Mouse (Mus musculus): ENCODE data around the gene Prpf3. TPM values are rescaled to one million over a fixed set of nuclear protein-coding genes. Genes with fewer than 3 reads are reported as not detected.

Prpf3 gene
- polyA plus RNA-seq, 1 experiment: 17.8 TPM

DNA sequence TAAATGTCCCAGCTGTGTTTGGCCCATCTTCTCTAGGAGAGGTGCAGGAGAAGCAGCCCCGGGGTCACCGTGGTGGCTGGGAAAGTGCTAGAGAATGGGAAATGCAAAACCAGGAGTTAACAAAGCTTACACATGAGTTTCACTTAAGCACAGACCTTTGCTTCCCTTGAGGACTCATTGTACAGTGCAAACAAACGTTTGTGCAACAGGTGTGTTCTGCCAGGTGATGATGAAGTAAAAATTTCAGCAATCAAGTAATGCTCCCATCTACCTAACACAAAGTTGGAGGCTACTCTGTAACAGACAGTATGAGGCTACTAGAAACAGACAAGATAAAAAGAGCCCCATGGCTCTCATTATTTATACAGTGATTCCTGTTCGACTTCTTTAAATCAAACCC is 23.4 kb upstream of the Prpf3 start:
- Histone ChIP-seq H3K36me3 (ENCODE audit: control insufficient read depth, insufficient read depth) (peaks cover 7% of the 10 kb centered on the region), H3K79me2 (ENCODE audit: control insufficient read depth, insufficient read depth) (no peaks in the 10 kb centered on the region), H3ac (ENCODE audit: control insufficient read depth, insufficient read length) (no peak overlapping the region), H3K4me2 (ENCODE audit: low read depth) (no peak overlapping the region), H3K4me3 (no peak overlapping the region), H3K27me3 (ENCODE audit: control insufficient read depth, insufficient read depth, insufficient read length) (no peaks in the 10 kb centered on the region)
- no peak for TF ChIP-seq TCF12 (IDR thresholded peaks at IDR 0.05; ENCODE audit: insufficient read depth, poor library complexity, severe bottlenecking)
- TF ChIP-seq CEBPB (IDR thresholded peaks at IDR 0.05; ENCODE audit: insufficient read depth, poor library complexity, severe bottlenecking): no peak
- TF ChIP-seq POLR2AphosphoS2 (IDR thresholded peaks at IDR 0.05; ENCODE audit: insufficient read length, low read depth): no peak
- no peak for TF ChIP-seq E2F4 (IDR thresholded peaks at IDR 0.05; ENCODE audit: insufficient read depth)
- TF ChIP-seq MAX (IDR thresholded peaks at IDR 0.05; ENCODE audit: low read depth): no peak
- no peak for TF ChIP-seq MYOG (IDR thresholded peaks at IDR 0.05; ENCODE audit: control insufficient read depth in 1 of 3, insufficient read depth in 1 of 3, insufficient read length in 2 of 3, low read depth in 2 of 3)
- TF ChIP-seq MYOD1 (IDR thresholded peaks at IDR 0.05; ENCODE audit: control insufficient read depth in 1 of 3, insufficient read length in 2 of 3, low read depth in 2 of 3): no peak
- TF ChIP-seq USF1 (IDR thresholded peaks at IDR 0.05; ENCODE audit: low read depth): no peak
- TF ChIP-seq TCF3 (IDR thresholded peaks at IDR 0.05; ENCODE audit: insufficient read length, low read depth): no peak
- TF ChIP-seq SRF (IDR thresholded peaks at IDR 0.05; ENCODE audit: control insufficient read depth, insufficient read length, low read depth): no peak
- no peak for TF ChIP-seq POLR2A (IDR thresholded peaks at IDR 0.05; ENCODE audit: insufficient read length, low read depth)
- TF ChIP-seq REST (IDR thresholded peaks at IDR 0.05; ENCODE audit: insufficient read depth, insufficient read length): no peak

GRCm38 (mm10) chr3:95872048-95872447 is 16.4 kb upstream of the Prpf3 start:
- TF ChIP-seq POLR2AphosphoS2 (IDR thresholded peaks at IDR 0.05; ENCODE audit: insufficient read length, low read depth) (no peak), USF1 (IDR thresholded peaks at IDR 0.05; ENCODE audit: low read depth) (no peak), MYOG (IDR thresholded peaks at IDR 0.05; ENCODE audit: control insufficient read depth in 1 of 3, insufficient read depth in 1 of 3, insufficient read length in 2 of 3, low read depth in 2 of 3) (no peak), TCF3 (IDR thresholded peaks at IDR 0.05; ENCODE audit: insufficient read length, low read depth) (no peak), TCF12 (IDR thresholded peaks at IDR 0.05; ENCODE audit: insufficient read depth, poor library complexity, severe bottlenecking) (no peak), CEBPB (IDR thresholded peaks at IDR 0.05; ENCODE audit: insufficient read depth, poor library complexity, severe bottlenecking) (no peak), POLR2A (IDR thresholded peaks at IDR 0.05; ENCODE audit: insufficient read length, low read depth) (no peak), MAX (IDR thresholded peaks at IDR 0.05; ENCODE audit: low read depth) (no peak), REST (IDR thresholded peaks at IDR 0.05; ENCODE audit: insufficient read depth, insufficient read length) (no peak)
- peak overlapping the region; percentile 43 for H3ac ChIP-seq (ENCODE audit: control insufficient read depth, insufficient read length)
- peak overlapping the region; percentile 85 for H3K4me2 ChIP-seq (ENCODE audit: low read depth)
- H3K79me2 ChIP-seq (ENCODE audit: control insufficient read depth, insufficient read depth): peaks cover 22% of the 10 kb centered on the region
- peak overlapping the region; percentile 93 for H3K4me3 ChIP-seq
- no peaks in the 10 kb centered on the region for H3K27me3 ChIP-seq (ENCODE audit: control insufficient read depth, insufficient read depth, insufficient read length)
- no peaks in the 10 kb centered on the region for H3K36me3 ChIP-seq (ENCODE audit: control insufficient read depth, insufficient read depth)

GRCm38 (mm10) chr3:95871392-95871867 is 15.7 kb upstream of the Prpf3 start, which contains the start of gene Mrps21:
Mrps21 (minus strand) TSS chr3:95871519.
- Histone ChIP-seq H3K36me3 (ENCODE audit: control insufficient read depth, insufficient read depth) (no peaks in the 10 kb centered on the region), H3ac (ENCODE audit: control insufficient read depth, insufficient read length) (peak within 1 kb of the TSS; percentile 43), H3K4me3 (peak within 1 kb of the TSS; percentile 93), H3K4me2 (ENCODE audit: low read depth) (peak within 1 kb of the TSS; percentile 85), H3K27me3 (ENCODE audit: control insufficient read depth, insufficient read depth, insufficient read length) (no peaks in the 10 kb centered on the region), H3K79me2 (ENCODE audit: control insufficient read depth, insufficient read depth) (peaks cover 22% of the 10 kb centered on the region)
- TF ChIP-seq REST (IDR thresholded peaks at IDR 0.05; ENCODE audit: insufficient read depth, insufficient read length): peak; percentile 20
- peak; percentile 95 for TF ChIP-seq POLR2AphosphoS2 (IDR thresholded peaks at IDR 0.05; ENCODE audit: insufficient read length, low read depth)
- TF ChIP-seq POLR2A (IDR thresholded peaks at IDR 0.05; ENCODE audit: insufficient read length, low read depth): peak; percentile 96
- no peak for TF ChIP-seq CEBPB (IDR thresholded peaks at IDR 0.05; ENCODE audit: insufficient read depth, poor library complexity, severe bottlenecking)
- no peak for TF ChIP-seq TCF12 (IDR thresholded peaks at IDR 0.05; ENCODE audit: insufficient read depth, poor library complexity, severe bottlenecking)

- H3ac ChIP-seq (ENCODE audit: control insufficient read depth, insufficient read length): peak overlapping the region; percentile 43
- H3K27me3 ChIP-seq (ENCODE audit: control insufficient read depth, insufficient read depth, insufficient read length): no peaks in the 10 kb centered on the region
- H3K4me3 ChIP-seq: peak overlapping the region; percentile 93
- peaks cover 22% of the 10 kb centered on the region for H3K79me2 ChIP-seq (ENCODE audit: control insufficient read depth, insufficient read depth)
- H3K4me2 ChIP-seq (ENCODE audit: low read depth): peak overlapping the region; percentile 85
- no peaks in the 10 kb centered on the region for H3K36me3 ChIP-seq (ENCODE audit: control insufficient read depth, insufficient read depth)
- no peak for TF ChIP-seq TCF12 (IDR thresholded peaks at IDR 0.05; ENCODE audit: insufficient read depth, poor library complexity, severe bottlenecking)
- TF ChIP-seq TCF3 (IDR thresholded peaks at IDR 0.05; ENCODE audit: insufficient read length, low read depth): no peak
- TF ChIP-seq POLR2AphosphoS2 (IDR thresholded peaks at IDR 0.05; ENCODE audit: insufficient read length, low read depth): no peak
- TF ChIP-seq MAX (IDR thresholded peaks at IDR 0.05; ENCODE audit: low read depth): no peak
- no peak for TF ChIP-seq E2F4 (IDR thresholded peaks at IDR 0.05; ENCODE audit: insufficient read depth)
- TF ChIP-seq USF1 (IDR thresholded peaks at IDR 0.05; ENCODE audit: low read depth): no peak
- no peak for TF ChIP-seq CEBPB (IDR thresholded peaks at IDR 0.05; ENCODE audit: insufficient read depth, poor library complexity, severe bottlenecking)
- no peak for TF ChIP-seq REST (IDR thresholded peaks at IDR 0.05; ENCODE audit: insufficient read depth, insufficient read length)
- TF ChIP-seq POLR2A (IDR thresholded peaks at IDR 0.05; ENCODE audit: insufficient read length, low read depth): no peak
- no peak for TF ChIP-seq MYOG (IDR thresholded peaks at IDR 0.05; ENCODE audit: control insufficient read depth in 1 of 3, insufficient read depth in 1 of 3, insufficient read length in 2 of 3, low read depth in 2 of 3)
- TF ChIP-seq MYOD1 (IDR thresholded peaks at IDR 0.05; ENCODE audit: control insufficient read depth in 1 of 3, insufficient read length in 2 of 3, low read depth in 2 of 3): no peak
- no peak for TF ChIP-seq SRF (IDR thresholded peaks at IDR 0.05; ENCODE audit: control insufficient read depth, insufficient read length, low read depth)
Observed at GRCm38 (mm10) chr3:95870976-95871375, 15.3 kb upstream of the Prpf3 start.

DNA sequence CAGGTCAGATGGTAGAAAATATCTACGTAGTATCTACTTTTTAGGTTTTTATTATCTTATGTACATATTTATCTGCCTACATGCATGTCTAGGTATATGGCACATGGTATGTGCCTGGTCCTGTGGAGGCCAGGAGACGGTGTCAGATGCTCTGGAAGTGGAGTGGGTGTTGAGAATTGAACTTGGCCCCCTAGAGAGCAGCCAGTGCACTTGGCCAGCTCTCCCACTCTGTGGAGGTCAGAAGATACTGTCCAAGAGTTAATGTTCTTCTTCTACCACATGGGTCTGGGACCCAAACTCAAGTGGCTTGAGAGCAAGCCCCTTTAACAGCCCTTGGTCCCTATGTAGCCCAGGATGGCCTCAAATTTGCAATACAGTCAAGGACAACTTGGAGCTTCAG is 11.7 kb upstream of the Prpf3 start:
- Histone ChIP-seq H3K36me3 (ENCODE audit: control insufficient read depth, insufficient read depth) (no peaks in the 10 kb centered on the region), H3K79me2 (ENCODE audit: control insufficient read depth, insufficient read depth) (peaks cover 16% of the 10 kb centered on the region), H3K4me3 (no peak overlapping the region)

More for the DNA sequence above, 11.7 kb upstream of the Prpf3 start:
- no peak for TF ChIP-seq TCF3 (IDR thresholded peaks at IDR 0.05; ENCODE audit: insufficient read length, low read depth)
- TF ChIP-seq TCF12 (IDR thresholded peaks at IDR 0.05; ENCODE audit: insufficient read depth, poor library complexity, severe bottlenecking): no peak
- no peak for TF ChIP-seq E2F4 (IDR thresholded peaks at IDR 0.05; ENCODE audit: insufficient read depth)
- no peak for TF ChIP-seq MYOD1 (IDR thresholded peaks at IDR 0.05; ENCODE audit: control insufficient read depth in 1 of 3, insufficient read length in 2 of 3, low read depth in 2 of 3)
- TF ChIP-seq POLR2AphosphoS2 (IDR thresholded peaks at IDR 0.05; ENCODE audit: insufficient read length, low read depth): no peak
- no peak for TF ChIP-seq POLR2A (IDR thresholded peaks at IDR 0.05; ENCODE audit: insufficient read length, low read depth)
- TF ChIP-seq MYOG (IDR thresholded peaks at IDR 0.05; ENCODE audit: control insufficient read depth in 1 of 3, insufficient read depth in 1 of 3, insufficient read length in 2 of 3, low read depth in 2 of 3): no peak
- TF ChIP-seq CEBPB (IDR thresholded peaks at IDR 0.05; ENCODE audit: insufficient read depth, poor library complexity, severe bottlenecking): no peak
- no peak overlapping the region for H3ac ChIP-seq (ENCODE audit: control insufficient read depth, insufficient read length)
- no peak overlapping the region for H3K4me2 ChIP-seq (ENCODE audit: low read depth)
- H3K27me3 ChIP-seq (ENCODE audit: control insufficient read depth, insufficient read depth, insufficient read length): no peaks in the 10 kb centered on the region

Data from myocyte (in vitro differentiated cells).